Mouse (Mus musculus) ES-Bruce4 (cell line): ENCODE measurements around the gene Slc16a14.

Source experiments
- CTCF ChIP-seq: IDR thresholded peaks from one replicate; pipeline ENCODE4 v1.8.1; 2011; ENCODE audit warnings: low read depth, low read length
- EP300 ChIP-seq: IDR thresholded peaks from 2 replicates; pipeline ENCODE4 v1.6.1; 2011; ENCODE audit warnings: low read depth, low read length; ENCODE audit not compliant: insufficient read depth
- POLR2A ChIP-seq: IDR thresholded peaks from one replicate; pipeline ENCODE4 v1.8.1; 2011; ENCODE audit warnings: low read length; ENCODE audit not compliant: insufficient read depth

DNA sequence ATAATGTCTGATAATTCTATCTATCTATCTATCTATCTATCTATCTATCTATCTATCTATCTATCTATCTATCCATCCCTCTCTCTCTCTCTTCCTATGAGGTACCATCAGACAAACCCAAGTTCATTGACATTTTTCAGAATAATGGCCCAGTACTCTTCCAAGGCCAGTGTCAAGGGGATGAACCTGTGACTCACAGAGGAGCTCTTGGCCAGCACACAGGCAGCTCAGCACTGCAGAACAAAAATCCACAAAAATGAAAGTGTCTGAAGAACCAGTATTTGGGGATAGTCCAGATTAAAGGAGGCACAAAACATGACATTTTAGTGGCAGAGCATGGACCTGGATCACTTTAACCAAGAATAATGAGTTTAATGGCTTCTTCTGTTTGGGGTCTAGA lies 7.7 kb upstream of the Slc16a14 start:
- TF ChIP-seq CTCF = no peak
- no peak for TF ChIP-seq EP300
- no peak for TF ChIP-seq POLR2A
